Mouse (Mus musculus): ENCODE results near the gene Nek5.

- TF ChIP-seq CTCF (IDR thresholded peaks at IDR 0.05), result no peak
- TF ChIP-seq POLR2A (IDR thresholded peaks at IDR 0.05; ENCODE audit: insufficient read depth, low read depth, low read length), result no peak
- no peak for TF ChIP-seq EP300 (IDR thresholded peaks at IDR 0.05; ENCODE audit: insufficient read depth, low read depth, low read length)
Measured at GRCm38 (mm10) chr8:22141836-22142385, 17.1 kb upstream of the Nek5 start.

Data from heart, adult 2 months (tissue).